Mouse (Mus musculus) ovary, postnatal 10 days (tissue): ENCODE results near the gene Gm7075.
A peak's percentile ranks its signal among the peaks of the same experiment; 100 is the strongest.
"Not testable (repeated sequence)": the region's sequence is repeated elsewhere in the genome, so short reads cannot be mapped to it uniquely, and the experiment has no call there.

Experiments
- DNase-seq: peaks from one replicate; pipeline ENCODE4 v3.0.0; 2022; ENCODE audit warnings: low spot score

Gene Gm7075

DNA sequence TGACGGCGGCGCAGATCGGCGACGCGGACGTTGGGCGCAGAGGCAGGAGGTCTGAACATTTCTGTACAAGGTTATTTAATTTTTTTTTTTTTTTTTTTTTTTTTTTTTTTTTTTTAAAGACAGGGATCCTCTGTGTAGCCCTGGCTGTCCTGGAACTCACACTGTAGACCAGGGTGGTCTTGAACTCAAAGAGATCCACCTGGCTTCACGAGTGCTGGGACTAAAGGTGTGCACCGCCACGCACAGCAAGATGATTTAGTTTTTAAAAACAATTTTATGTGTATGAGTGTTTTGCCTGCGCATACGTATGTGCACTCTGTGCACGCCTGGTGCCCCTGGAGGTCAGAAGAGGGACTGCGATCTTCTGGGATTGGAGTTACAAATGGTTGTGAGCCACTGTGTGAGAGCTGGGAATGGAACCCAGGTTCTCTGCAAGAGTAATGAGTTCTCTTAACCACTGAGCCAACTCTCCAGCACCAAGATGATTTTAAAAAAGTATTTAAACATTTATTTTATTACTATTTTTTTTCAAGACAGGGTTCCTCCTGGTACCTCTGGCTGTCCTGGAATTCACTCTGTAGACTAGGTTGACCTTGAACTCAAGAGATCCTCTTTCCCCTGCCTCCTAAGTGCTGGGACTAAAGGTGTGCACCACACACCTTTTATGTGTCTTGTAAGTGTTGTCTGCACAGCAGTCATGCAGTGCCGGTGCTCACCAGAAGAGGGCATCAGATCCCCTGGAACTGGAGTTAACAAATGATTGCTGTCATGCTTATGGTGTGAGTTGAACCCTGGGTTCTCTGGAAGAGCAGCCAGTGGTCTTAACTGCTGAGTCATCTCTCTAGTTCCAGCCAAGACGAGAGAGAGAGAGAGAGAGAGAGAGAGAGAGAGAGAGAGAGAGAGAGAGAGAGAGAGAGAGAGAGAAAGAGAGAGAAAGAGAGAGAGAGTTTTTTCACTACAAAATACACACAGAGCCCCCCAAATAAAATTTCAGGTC lies at the start of gene Gm7075:
Gene Gm7075, minus strand, starts transcription at position 51 of the 997 bp plus-strand sequence.
- peak; percentile 14 for DNase-seq

DNA sequence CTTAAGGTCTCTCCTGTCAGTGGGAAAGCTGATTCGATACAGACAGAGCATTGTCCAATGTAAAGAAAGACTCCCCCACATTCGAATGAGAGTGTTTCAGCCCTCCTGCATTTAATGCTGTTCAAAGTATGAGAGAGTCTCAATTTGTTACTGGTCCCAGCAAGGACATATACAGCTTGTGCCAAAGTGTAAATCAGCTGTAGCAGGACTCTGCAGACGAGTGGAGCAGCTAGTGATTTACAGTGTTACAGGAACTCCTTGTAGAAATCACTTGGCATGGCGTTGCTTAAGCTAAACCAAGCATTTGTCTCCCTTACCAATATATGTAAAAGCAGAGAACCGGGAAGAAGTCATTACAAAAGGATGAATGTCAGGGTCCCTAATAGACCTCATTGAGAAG lies 39.3 kb upstream of the Gm7075 start:
- DNase-seq = no peak

DNA sequence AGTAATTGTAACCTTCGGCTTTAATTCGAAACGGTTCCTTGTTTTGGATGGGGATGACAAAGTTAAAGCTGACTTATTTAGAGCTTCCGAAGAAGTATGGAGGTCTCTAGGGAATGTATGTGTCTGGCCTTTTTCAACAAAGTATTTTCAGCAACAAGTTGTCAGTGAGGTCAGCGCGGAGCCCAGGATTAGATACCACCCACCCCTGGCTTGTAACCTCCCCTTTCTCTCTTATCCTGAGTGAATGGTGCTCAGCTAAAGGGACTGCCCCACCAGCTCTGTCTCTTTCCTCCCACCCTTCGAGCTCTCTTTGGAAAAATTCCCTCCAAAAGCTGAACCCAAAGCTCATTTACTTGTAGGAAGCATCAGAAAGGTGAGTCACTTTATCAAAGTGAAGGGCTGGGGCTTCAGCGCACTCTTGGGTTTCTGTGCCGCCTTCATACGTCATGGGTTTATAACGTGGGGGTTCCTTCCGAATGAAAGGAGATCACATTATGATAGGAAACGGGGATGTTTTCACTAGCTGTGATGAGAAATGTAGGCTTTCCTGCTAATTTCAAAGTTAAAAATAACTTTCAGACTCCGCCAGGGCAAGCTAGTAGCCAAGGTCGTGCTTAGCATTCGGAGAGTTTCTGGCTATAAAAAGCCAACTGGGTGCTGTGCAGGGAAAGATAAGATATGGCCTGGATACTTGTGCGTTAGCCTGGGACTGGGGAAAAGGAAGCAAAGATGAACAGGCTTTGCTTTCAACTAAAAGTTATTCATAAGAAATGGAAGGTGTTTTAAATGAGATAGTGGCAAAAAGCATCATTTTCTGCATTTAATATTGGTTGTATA lies 35.9 kb upstream of the Gm7075 start:
- no peak for DNase-seq

GRCm38 (mm10) chr10:63455110-63455878 lies 33.7 kb upstream of the Gm7075 start:
- DNase-seq = no peak

DNA sequence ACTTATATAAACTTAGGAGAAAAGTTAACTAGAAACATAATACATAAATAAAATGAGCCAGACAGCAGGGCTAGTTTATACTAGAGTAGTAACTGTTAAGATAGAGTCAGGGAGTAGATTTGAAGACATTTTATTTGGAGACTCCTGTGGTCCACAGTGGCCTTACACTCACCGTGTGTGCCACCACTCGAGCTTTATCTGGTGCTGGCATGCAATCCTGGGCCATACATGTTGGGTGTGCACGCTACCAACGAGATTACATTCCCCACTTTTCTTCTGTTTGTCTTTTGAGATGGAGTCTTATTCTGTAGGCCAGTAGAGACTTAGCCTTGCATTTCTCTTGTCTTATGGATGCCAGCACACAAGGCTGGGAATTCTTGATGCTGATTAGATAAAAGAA lies 32.3 kb upstream of the Gm7075 start:
- no peak for DNase-seq

- DNase-seq = not testable (repeated sequence)
Observed at GRCm38 (mm10) chr10:63444602-63445387, 23.2 kb upstream of the Gm7075 start.

DNA sequence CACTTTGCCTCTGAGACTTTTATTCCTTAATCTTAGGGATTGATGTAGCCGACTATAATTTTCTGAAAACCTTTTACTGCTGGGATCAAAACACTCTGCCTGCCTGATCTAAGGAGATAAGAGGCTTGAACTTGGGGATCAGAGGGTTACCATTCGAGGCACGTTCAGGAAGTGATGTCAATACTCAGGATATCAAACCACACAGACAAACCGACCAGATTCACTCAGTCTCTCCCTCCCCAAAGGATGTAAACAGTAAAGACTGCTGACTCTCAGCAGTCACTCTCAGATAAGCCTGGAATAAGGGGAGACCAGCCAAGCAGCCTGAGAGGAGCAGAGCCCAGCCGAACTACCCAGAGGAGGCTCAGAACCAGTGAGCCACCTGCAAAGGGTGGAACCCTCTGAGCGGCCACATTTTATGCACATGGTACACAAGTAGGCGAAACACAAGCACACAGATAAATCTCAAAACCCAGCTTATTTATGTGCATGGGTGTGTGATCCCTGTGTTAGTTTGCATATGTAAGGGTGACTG lies 18.2 kb upstream of the Gm7075 start:
- no peak for DNase-seq

GRCm38 (mm10) chr10:63438736-63439262 lies 17.2 kb upstream of the Gm7075 start:
- DNase-seq = no peak

- DNase-seq = no peak
Observed at GRCm38 (mm10) chr10:63432887-63433286, 11.3 kb upstream of the Gm7075 start.

- no peak for DNase-seq
Observed at GRCm38 (mm10) chr10:63432099-63432498, 10.5 kb upstream of the Gm7075 start.

- no peak for DNase-seq
Observed at GRCm38 (mm10) chr10:63431221-63431736, 9.7 kb upstream of the Gm7075 start.

DNA sequence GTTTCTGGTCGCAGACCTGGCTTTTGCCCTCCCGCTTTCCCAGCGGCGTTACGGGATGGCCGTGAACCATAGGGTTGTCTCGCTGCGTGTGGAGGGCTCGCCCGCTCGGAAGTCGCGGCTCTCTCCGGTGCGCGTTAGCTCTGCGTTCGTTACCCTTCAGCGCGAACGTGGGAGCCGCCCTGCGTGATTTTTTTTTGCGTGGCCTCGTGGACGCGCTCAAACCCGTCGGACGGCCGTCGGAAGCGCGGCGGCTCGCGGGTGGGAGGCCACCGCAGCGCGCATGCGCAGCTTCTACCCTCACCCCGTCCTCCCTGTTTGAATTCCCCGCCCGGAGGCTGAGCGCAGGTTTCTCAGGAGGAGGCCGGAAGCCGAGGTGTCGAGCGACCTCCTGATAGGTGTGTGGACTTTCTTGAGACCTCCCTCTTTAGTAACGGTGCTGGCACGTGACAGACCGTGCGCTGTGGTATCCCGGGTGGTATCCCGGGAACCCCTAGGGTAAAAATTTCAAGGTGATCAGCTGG lies 8.3 kb upstream of the Gm7075 start, which contains the start of gene Ctnna3:
Gene Ctnna3, plus strand, starts transcription at position 314 of the 521 bp plus-strand sequence.
- peak; percentile 67 for DNase-seq

DNA sequence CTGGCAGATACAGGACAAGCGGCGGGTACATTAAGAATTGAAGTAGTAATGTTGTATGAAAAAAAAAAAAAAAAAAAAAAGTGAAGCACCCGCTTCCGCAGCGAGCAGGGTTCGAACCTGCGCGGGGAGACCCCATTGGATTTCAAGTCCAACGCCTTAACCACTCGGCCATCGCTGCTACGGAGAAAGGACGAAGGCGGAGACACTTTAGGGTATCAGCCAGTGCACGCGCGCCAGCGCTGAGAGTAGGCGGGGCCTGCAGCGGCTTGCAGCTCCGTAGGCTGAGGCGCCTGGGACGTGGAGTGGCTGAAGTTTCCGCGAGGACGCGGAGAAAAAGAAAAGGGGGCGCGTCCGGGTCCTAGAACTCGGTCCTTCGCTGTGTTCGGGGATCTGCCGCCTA lies 7.8 kb upstream of the Gm7075 start:
- peak; percentile 100 for DNase-seq

DNA sequence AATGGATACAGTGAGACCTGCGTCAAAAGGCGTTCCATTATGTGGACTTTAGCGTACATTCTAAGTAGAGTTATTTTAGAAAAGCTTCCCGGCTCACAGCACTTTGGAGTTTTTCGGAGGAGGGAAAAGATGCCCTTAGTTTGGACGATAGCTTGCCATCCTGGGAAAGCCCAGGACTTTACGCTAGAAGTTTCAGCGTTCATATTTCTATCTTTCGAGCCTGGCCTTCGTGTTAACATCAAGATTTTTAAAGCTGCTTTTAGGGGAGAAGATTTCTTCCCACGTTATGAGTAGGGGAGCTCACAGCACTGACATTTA lies 7.4 kb upstream of the Gm7075 start:
- DNase-seq = no peak

DNA sequence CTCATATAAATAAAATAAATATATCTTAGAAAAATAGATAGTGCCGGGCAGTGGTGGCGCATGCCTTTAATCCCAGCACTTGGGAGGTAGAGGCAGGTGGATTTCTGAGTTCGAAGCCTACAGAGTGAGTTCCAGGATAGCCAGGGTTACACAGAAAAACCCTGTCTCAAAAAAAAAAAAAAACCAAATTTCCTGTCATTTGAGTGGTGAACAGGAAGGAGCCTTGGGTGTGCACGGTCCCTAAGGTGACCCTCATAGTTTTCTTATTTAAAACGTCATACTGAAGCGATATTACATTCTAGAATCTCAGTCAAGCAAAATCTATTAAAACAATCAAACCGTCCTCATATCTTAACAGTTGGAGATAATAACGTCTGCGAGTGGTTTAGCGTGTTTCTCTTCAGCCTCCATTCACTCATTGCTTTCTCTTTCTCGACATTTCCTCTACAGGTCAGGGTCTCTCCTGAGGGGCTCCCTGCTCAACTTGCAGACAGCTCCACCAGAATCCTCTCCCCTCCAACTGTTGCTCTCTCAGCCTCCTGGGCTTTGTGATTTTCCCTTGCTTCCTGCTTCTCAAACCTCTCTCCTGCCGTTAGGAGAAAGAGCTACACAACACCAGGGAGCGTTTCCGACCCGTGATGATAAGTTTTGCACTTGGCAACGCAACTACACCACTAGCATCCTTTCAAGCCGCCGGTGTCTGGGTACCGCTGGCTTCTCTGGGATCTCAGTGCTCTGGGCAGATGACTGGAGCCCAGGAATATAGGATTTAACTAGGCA lies 6.8 kb upstream of the Gm7075 start:
- no peak for DNase-seq

GRCm38 (mm10) chr10:63427146-63427545 lies 5.6 kb upstream of the Gm7075 start:
- DNase-seq = no peak

DNA sequence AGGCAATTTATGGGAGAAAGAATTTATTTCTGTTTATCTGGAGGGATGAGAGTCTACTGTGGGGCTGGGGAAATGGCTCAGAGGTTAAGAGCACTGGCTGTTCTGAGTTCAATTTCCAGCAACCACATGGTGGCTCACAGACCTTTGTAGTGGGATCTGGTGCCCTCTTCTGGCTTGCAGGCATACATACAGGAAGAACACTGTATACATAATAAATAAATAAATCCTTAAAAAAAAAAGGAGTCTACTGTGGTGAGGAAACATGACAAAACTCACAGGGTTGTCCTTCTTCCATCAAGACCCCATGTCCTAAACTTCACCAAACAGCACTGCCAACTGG lies 2.9 kb upstream of the Gm7075 start:
- no peak for DNase-seq

GRCm38 (mm10) chr10:63423591-63424474 lies 2.2 kb upstream of the Gm7075 start:
- DNase-seq = no peak

GRCm38 (mm10) chr10:63422736-63422992 lies 1.1 kb upstream of the Gm7075 start:
- no peak for DNase-seq
